Mouse (Mus musculus) heart, adult 2 months (tissue): ENCODE results near the gene Cacna1i.

ENCODE experiments used
- CTCF ChIP-seq: fragments of 200-600 bp; IDR thresholded peaks from 2 replicates; pipeline ENCODE4 v1.8.1; 2022; ENCODE audit warnings: antibody characterized with exemption, mild to moderate bottlenecking, moderate library complexity
- EP300 ChIP-seq: fragments of 200-500 bp; IDR thresholded peaks from 2 replicates; pipeline ENCODE4 v1.6.1; 2011; ENCODE audit warnings: low read depth, low read length, control low read depth; ENCODE audit not compliant: insufficient read depth
- POLR2A ChIP-seq: fragments of 200-500 bp; IDR thresholded peaks from 2 replicates; pipeline ENCODE4 v1.6.1; 2011; ENCODE audit warnings: mild to moderate bottlenecking, low read depth, low read length, control low read depth; ENCODE audit not compliant: insufficient read depth

DNA sequence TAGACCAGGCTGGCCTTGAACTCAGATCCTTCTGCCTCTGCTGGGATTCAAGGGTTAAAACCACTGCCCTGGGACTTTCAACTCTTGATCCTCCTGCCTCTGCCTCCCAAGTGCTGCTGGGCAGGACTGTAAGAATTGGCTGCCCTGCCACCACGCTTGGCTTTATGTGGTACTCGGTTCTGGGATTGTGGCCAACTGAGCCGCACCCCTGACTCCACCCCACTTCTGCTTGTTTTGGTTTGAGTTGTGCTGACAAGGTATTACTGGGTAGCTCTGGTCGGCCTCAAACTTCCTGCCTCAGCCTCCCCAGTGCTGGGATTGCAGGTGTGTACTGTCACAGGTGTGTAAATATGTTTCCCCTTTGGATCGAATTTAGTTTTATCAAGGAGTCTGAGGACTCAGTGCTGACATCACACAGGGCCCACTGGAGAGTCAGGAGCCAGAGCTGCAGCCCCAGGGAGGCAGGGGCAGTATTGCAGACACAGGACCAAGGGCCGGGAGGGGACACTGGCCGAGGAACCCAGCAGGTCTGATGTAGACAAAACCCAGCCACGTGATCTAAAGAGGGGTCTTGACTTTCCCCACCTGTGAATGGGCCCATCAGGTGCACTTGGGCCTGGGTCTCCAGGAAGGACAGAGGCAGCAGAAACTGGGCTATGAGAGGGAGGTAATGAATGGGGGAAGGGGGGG lies 30.9 kb downstream of the Cacna1i start:
- no peak for TF ChIP-seq POLR2A
- no peak for TF ChIP-seq CTCF
- no peak for TF ChIP-seq EP300
